Mouse (Mus musculus) MN1 (cell line): ENCODE data around the gene Vax1.

ENCODE experiments used
- DNase-seq: peaks from one replicate; pipeline ENCODE4 v3.0.0-alpha.2; 2016; ENCODE audit warnings: low spot score

The Vax1 gene

DNA sequence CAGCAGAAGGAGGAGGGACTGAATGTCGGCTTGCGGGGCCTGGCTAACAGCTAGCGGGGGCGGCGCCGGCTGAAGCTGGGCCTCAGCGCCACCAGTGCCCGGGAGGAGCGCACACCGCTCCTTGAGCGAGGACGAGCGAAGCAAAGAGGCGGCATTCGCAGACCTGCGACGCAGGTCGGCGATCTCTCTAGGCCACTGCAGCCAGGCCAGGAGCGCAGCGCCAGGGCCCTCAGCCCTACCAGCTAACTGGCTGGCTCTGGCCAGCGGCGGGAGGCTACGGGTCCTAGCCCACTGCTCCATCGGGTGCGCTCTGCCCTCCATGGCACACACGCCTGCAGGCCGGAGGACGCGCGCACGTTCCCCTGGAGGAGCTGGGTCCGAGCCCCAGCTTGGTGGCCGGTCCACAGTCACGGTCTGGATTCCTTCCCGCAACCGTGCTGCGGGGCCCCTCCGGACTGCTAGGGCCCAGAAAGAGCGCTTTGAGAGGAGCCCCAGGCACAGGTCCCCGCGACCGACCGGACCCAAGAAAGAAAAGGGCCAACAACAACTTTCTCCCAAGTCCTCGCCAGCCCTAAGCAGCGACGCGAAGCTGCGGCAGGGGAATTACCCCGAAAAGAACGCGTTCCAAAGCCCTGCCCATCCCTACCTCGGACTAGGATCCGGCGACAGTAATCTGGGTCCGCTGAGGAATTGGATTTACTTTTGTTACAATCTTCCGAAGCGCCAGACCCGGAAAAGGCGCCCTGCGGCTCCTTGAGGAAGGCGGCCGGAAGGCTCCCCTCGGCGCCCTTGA lies 517 bp downstream of the Vax1 start:
- peak; percentile 83 for DNase-seq

GRCm38 (mm10) chr19:59168386-59168905 lies 1.4 kb downstream of the Vax1 start:
- peak; percentile 12 for DNase-seq

- no peak for DNase-seq
Observed at GRCm38 (mm10) chr19:59167871-59168270, 2.0 kb downstream of the Vax1 start.

DNA sequence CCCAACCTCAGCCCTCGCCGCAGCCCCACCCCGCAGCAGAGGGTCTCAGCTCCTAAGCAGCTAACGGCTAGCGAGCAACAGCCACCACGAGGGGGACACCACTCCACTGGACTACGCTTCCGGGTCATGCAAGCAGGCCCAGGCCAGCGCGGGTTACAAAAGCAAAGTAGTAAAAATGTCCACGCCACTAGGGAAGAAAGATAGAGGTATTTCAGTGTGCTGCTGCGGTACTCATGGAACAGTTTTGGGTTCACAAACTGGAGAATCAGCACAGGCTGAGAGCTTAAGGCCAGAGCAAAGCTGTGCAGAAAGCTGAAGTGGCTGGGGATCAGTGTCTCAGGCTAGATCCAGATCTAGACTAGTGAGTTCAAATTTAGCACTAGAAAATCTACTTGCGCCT lies 3.0 kb downstream of the Vax1 start:
- DNase-seq: peak; percentile 72

- peak; percentile 51 for DNase-seq
Observed at GRCm38 (mm10) chr19:59166311-59166761, 3.5 kb downstream of the Vax1 start.

- DNase-seq: no peak
Observed at GRCm38 (mm10) chr19:59165577-59165976, 4.3 kb downstream of the Vax1 start.

GRCm38 (mm10) chr19:59164896-59165560 lies 4.8 kb downstream of the Vax1 start:
- no peak for DNase-seq

DNA sequence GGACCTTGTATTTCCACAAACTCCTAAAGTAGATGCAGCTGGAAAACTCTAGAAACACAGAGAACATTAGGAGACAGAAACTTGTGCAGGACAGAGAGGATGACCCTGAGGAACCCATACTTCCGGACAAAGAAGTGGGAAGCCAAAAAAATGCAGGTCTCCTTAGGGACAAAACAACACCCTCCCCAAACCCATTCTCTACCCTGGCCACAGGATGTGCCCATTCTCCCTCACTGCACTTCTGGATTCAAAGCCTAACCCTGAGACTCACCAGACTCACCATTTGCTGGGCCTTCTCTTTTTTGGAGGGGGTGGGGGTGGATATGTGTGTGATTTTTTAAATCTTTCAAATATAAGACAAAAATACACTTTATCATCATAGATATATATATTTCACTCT lies 5.7 kb downstream of the Vax1 start:
- no peak for DNase-seq

DNA sequence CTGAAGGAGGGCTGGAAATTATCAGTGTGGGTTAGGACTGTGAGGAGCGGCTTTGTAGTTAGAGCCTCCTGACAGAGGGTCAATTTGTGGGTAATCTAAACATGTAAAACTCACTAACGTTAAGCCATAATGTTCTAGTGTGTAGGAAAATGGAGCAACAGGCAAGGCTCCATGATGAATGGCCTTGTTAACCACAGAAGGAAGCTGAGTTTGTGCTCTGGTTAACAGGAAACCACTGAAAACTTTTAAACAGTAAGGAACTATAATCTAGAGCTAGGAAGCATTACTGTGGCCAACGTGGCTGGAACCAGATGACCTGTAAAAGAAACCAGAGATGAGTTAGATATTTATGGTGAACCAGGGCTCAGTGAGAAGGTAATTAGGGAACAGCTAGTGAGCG lies 13.2 kb downstream of the Vax1 start:
- DNase-seq: no peak

DNA sequence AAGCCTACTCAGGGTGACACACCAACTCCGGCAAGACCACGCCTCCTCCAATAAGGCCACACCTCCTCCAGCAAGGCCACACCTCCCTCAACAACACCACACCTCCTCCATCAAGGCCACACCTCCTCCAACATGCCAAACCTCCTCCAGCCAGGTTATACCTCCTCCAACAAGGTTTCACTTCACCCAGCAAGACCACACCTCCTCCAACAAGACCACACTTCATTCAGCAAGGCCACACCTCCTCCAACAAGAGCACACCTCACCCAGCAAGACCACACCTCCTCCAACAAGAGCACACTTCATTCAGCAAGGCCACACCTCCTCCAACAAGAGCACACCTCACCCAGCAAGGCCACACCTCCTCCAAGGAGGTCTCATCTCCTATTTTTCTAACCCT lies 15.7 kb downstream of the Vax1 start:
- DNase-seq: no peak

- DNase-seq: no peak
Observed at GRCm38 (mm10) chr19:59145492-59146140, 24.2 kb downstream of the Vax1 start.

- no peak for DNase-seq
Observed at GRCm38 (mm10) chr19:59145064-59145463, 24.8 kb downstream of the Vax1 start.

- DNase-seq: no peak
Observed at GRCm38 (mm10) chr19:59142206-59142605, 27.6 kb downstream of the Vax1 start.

GRCm38 (mm10) chr19:59135387-59135786 lies 34.5 kb downstream of the Vax1 start:
- DNase-seq: no peak

DNA sequence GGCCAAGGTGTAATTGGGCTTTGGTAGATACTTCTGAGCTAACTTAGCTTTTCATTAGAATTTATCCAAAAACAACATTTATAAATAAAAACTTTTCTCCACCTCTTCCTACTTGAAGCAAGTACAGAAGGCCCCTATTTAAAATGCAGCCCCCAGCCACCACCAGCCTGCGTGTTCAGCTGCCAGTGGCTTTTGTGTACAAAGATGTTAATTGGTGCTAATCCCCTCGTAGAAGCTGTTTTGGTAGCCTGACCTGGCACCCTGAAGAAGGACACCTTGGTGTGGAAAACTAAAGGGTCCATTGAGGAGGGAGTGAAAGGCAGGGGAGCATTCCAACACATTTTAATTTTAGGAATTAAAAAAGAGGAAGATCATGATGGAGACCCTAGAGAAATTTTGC lies 34.9 kb downstream of the Vax1 start:
- no peak for DNase-seq

DNA sequence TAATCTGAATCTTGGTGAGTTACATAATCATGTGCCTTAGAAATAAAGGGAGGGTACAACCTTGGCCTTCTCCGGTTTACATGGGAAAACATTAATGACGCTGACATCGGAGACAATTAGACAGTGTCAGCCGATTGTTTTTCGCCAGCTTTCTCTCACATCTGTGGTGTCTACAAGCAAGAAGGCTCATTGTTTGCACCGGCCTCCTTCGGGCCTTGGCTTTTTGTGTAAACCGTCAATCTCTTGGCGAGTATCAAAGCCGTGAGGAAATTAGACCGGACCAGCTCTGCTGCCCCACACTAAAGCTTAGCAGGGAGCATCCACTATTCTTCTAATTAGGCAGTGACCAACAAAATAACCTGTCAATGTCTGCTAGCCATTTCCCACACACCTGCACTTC lies 36.7 kb downstream of the Vax1 start:
- no peak for DNase-seq

DNA sequence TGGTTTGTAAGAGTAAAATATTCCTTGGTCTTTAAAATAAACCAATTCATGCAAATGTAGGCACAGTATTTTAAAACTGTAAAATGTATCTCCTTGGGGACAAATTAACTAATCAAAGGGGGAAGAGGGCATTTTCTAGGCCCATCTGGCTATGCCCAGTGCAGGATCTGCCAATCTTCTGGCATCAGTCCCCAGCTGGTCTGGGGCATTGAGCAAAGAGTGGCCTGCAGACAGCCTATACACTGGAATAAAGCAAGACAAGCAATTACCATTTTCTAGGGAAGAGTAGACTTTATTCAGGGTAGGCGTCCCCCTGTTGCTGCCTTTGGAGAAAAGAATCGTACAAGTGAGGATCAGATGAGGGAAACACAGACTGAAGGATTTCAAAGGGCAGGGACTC lies 40.2 kb downstream of the Vax1 start:
- no peak for DNase-seq

DNA sequence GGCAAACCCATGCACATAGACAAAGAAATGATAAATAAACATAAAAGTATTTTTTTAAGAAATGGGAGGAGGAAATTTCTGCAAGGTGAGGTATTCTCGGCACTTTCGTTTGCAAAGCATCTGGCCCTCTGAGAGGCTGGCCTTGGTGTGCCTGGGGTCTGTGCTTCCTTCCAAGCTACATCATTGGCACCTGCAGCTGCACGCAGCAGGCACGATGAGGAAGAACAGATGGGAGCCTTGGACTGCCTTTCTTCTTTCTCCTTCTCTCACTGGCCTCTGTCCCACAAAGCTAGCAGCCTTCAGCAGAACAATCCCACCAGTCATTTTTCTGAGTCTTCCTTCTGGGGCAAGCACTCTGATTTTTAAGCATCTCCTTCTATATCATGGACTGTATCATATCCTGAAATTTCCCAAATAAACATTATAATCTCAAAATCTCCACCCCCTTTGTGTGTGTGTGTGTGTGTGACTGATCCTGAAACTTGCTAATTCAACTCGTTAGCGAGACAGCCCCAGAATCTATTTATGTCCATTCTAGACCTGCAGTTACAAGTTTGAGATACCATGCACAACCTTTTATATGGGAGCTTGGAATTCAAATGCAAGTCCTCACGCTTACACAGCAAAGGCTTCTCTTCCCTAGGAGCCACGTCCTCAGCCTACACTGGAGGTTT lies 41.2 kb downstream of the Vax1 start:
- no peak for DNase-seq

DNA sequence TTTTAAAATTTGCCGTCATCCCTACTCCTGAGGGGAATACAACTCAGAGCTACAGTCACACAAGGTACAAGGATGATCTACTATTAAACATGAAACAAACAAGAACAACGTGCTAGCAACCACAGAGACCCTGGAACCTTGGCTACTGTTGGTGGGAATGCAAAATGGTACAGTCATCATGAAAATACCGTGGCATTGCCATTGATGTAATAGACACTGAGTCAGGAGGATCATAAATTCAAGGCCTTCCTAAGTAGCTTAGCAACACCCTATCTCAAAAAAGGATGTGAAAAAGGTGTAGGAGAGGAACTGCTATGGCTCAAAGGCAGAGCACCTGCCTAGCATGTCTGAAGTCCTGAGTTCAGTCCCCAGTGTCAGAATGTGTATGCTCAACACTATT lies 42.4 kb downstream of the Vax1 start:
- DNase-seq: no peak
